Comparison of ENCODE assay signal across 9 mouse cellular contexts in the genomic region with DNA sequence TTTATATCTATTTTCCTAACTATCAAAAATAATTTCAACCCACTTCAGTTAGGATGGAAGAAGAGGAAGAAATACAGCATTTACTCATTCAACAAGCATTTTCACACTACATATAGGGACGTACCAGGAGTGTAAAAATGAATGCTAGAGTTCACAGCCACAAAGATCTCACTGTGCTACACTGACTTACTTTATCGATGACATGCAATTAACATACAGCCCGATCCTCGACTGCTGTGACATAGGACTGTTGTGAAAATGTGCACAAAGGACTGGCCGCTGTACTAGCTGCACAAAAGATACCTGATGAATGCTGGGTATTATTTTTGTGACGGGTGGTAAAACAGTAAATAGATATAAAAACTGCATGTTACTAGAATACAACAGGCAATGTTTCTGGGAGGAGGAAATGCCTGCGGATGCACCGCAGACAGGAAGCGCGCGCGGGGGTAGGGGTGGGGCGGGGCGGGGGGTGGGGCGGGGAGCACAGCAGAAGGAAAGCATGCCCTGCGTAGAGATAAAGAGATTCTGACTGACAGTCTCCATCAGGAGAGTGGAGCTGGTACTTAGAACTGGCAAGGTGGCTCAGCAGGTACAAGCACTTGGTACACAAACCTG. TPM values are rescaled to one million over a fixed set of nuclear protein-coding genes. Genes with fewer than 3 reads are reported as not detected.
DNase-seq lines count a peak whose midpoint lies in the region; ATAC-seq and TF ChIP-seq lines count a peak whose summit lies in the region.
"Had no signal": no experiment of that assay in that cellular context is flagged by ENCODE, and none has a peak within 500 bp of the region (broad histone marks: within the 10 kb centered on the region; RNA-seq: fewer than 3 reads in every experiment).

No protein-coding gene starts in this region.

- DNase-seq in lung, adult 18-20 months, result no peak
- DNase-seq in liver, adult 2 months (ENCODE audit: extremely low read depth, low read depth, low spot score), result no peak
- peak; percentile 69 for DNase-seq in thymus, postnatal 0 days (ENCODE audit: low spot score)
- no peak for DNase-seq in layer of hippocampus, adult 18-20 months (ENCODE audit: low spot score in 2 of 2)
- no peak for DNase-seq in retina, postnatal 1 day
- no peak for DNase-seq in layer of hippocampus, adult 9-11 months

- H3K27me3 ChIP-seq in lung, embryonic 16.5 days (ENCODE audit: control insufficient read depth, insufficient read depth, low read depth, low read length), result no peaks in the 10 kb centered on the region
- H3K27me3 ChIP-seq in forebrain, embryonic 12.5 days, result no peaks in the 10 kb centered on the region
- no peaks in the 10 kb centered on the region for H3K27me3 ChIP-seq in liver, adult 2 months (ENCODE audit: control insufficient read depth, insufficient read depth, low read length)

- 48% methylated on average over 16 of the region's 16 CpGs for WGBS in lung, embryonic 16.5 days
- WGBS in forebrain, embryonic 12.5 days, result 54% methylated on average over 16 of the region's 16 CpGs
- 61% methylated on average over 16 of the region's 16 CpGs for WGBS in liver, adult 2 months

- H3K4me2 ChIP-seq in lung, embryonic 16.5 days (ENCODE audit: low read depth, low read length), result peak overlapping the region; percentile 16
- H3K4me2 ChIP-seq in forebrain, embryonic 12.5 days, result peak overlapping the region; percentile 39

- ATAC-seq in lung, embryonic 16.5 days (ENCODE audit: low read depth), result peak; percentile 59; the same call in 1 of the 2 replicates
- 0 out of 2 replicates have a peak, but pooled peaks have one; percentile 30 for ATAC-seq in forebrain, embryonic 12.5 days (ENCODE audit: low FRiP score)

- H3K4me1 ChIP-seq in lung, embryonic 16.5 days (replicated peaks; ENCODE audit: control insufficient read depth, insufficient read depth, low read length), result 0 out of 2 replicates have a peak, but pooled peaks cover 4% of the 10 kb centered on the region
- H3K4me1 ChIP-seq in forebrain, embryonic 12.5 days, result peaks cover 7% of the 10 kb centered on the region
- no peaks in the 10 kb centered on the region for H3K4me1 ChIP-seq in liver, adult 2 months (ENCODE audit: control insufficient read depth, insufficient read depth, low read length)

- no peak overlapping the region for H3K9ac ChIP-seq in lung, embryonic 16.5 days (ENCODE audit: low read length)
- no peak overlapping the region for H3K9ac ChIP-seq in forebrain, embryonic 12.5 days
- H3K9ac ChIP-seq in liver, adult 2 months (ENCODE audit: low read depth, low read length), result no peak overlapping the region; the same call in 1 of the 2 replicates

- H3K27ac ChIP-seq in lung, embryonic 16.5 days (ENCODE audit: low read length), result no peak overlapping the region
- peak overlapping the region; percentile 25; the same call in 1 of the 2 replicates for H3K27ac ChIP-seq in forebrain, embryonic 12.5 days
- H3K27ac ChIP-seq in liver, adult 2 months (replicated peaks; ENCODE audit: insufficient read depth, low read depth, low read length), result no peak overlapping the region

- H3K4me3 ChIP-seq in lung, embryonic 16.5 days (ENCODE audit: low read length), result peak overlapping the region; percentile 11
- H3K4me3 ChIP-seq in forebrain, embryonic 12.5 days (replicated peaks), result no peak overlapping the region
- H3K4me3 ChIP-seq in liver, adult 2 months (ENCODE audit: insufficient read depth, low read depth, low read length), result peak overlapping the region; percentile 7; the same call in 1 of the 2 replicates
- H3K4me3 ChIP-seq: myocyte had no signal

- H3K9me3 ChIP-seq in lung, embryonic 16.5 days (ENCODE audit: control insufficient read depth, low read length), result no peaks in the 10 kb centered on the region
- no peaks in the 10 kb centered on the region for H3K9me3 ChIP-seq in forebrain, embryonic 12.5 days

- no peak for TF ChIP-seq CTCF in liver, adult 2 months (IDR thresholded peaks at IDR 0.05; ENCODE audit: low read depth, low read length)

- no peak for TF ChIP-seq POLR2A in liver, adult 2 months (IDR thresholded peaks at IDR 0.05; ENCODE audit: extremely low read depth, insufficient read depth, low read length)

- no peaks in the 10 kb centered on the region for H3K79me2 ChIP-seq in liver, adult 2 months (ENCODE audit: control insufficient read depth, insufficient read depth, low read length)

- peaks cover 7% of the 10 kb centered on the region; the same call in 1 of the 2 replicates for H3K36me3 ChIP-seq in lung, embryonic 16.5 days (ENCODE audit: control insufficient read depth, insufficient read depth, low read length)
- H3K36me3 ChIP-seq in forebrain, embryonic 12.5 days (replicated peaks), result peaks cover 19% of the 10 kb centered on the region
- peaks cover 16% of the 10 kb centered on the region for H3K36me3 ChIP-seq in liver, adult 2 months (ENCODE audit: control insufficient read depth, insufficient read depth, low read length)

RNA-seq across cellular contexts. Expression of a gene that starts 29.6 kb away (rescaled TPM):
- 173 and 176 TPM in 2 replicates for polyA plus RNA-seq in lung, embryonic 16.5 days (2015; fragmentation: Nextera tagmentation; extraction: Ambion mirVana)
- polyA plus RNA-seq in forebrain, embryonic 12.5 days (2016; fragmentation: Nextera tagmentation; extraction: Ambion mirVana), result 70.2 and 86.8 TPM in 2 replicates
- total RNA-seq in liver, adult 2 months (2014; rRNA removed), result 0.18 and 0.94 TPM in 2 replicates
- polyA plus RNA-seq in liver, adult 2 months (2012; rRNA removed), result 0.54 and 0.61 TPM in 2 replicates
- polyA plus RNA-seq in thymus, postnatal 0 days (2015; fragmentation: Nextera tagmentation; extraction: Ambion mirVana), result 552 and 560 TPM in 2 replicates
- total RNA-seq in layer of hippocampus, adult 18-20 months (2021), result 10 to 100 TPM; 41.4 to 42.2 TPM

RNA-seq across cellular contexts. Expression of a gene that starts 59.5 kb away (rescaled TPM):
- polyA plus RNA-seq in lung, embryonic 16.5 days (2015; fragmentation: Nextera tagmentation; extraction: Ambion mirVana), result 35.8 and 41.2 TPM in 2 replicates
- polyA plus RNA-seq in forebrain, embryonic 12.5 days (2016; fragmentation: Nextera tagmentation; extraction: Ambion mirVana), result 44.0 and 44.3 TPM in 2 replicates
- 3.9 and 5.2 TPM in 2 replicates for total RNA-seq in liver, adult 2 months (2014; rRNA removed)
- 2.0 and 2.2 TPM in 2 replicates for polyA plus RNA-seq in liver, adult 2 months (2012; rRNA removed)
- 59.5 and 72.6 TPM in 2 replicates for polyA plus RNA-seq in thymus, postnatal 0 days (2015; fragmentation: Nextera tagmentation; extraction: Ambion mirVana)
- 10 to 100 TPM; 12.4 to 13.8 TPM for total RNA-seq in layer of hippocampus, adult 18-20 months (2021)

Comparison
In these comparisons a context has a peak if more than half of its experiments do, and no peak if none do; other contexts are left out.
1. RNA of a gene that starts 29.6 kb away (polyA plus RNA-seq): 552 to 560 TPM in thymus, postnatal 0 days, 173 to 176 TPM in lung, embryonic 16.5 days and 70.2 to 86.8 TPM in forebrain, embryonic 12.5 days; 0.54 to 0.61 TPM in liver, adult 2 months; every median in the first group is over 10 times any median in the second.
2. RNA of a gene that starts 59.5 kb away (polyA plus RNA-seq): 59.5 to 72.6 TPM in thymus, postnatal 0 days, 44.0 to 44.3 TPM in forebrain, embryonic 12.5 days and 35.8 to 41.2 TPM in lung, embryonic 16.5 days; 2.0 to 2.2 TPM in liver, adult 2 months; every median in the first group is over 10 times any median in the second.